Mouse (Mus musculus) E14TG2a.4 (cell line): Measurements from ENCODE around the gene Fam126b.

Experiments
- H3K27me3 ChIP-seq: 2 replicates; pipeline ENCODE4 v1.6.1; 2014; ENCODE audit warnings: low read length, control low read depth; ENCODE audit not compliant: insufficient read depth
- H3K36me3 ChIP-seq: 2 replicates; pipeline ENCODE4 v1.6.1; 2014; ENCODE audit warnings: low read length, control low read depth; ENCODE audit not compliant: insufficient read depth
- H3K4me1 ChIP-seq: replicated peaks from 2 replicates; pipeline ENCODE4 v1.6.1; 2014; ENCODE audit warnings: low read depth, low read length, control low read depth
- H3K4me3 ChIP-seq: replicated peaks from 2 replicates; pipeline ENCODE4 v1.5.1; 2014; ENCODE audit warnings: mild to moderate bottlenecking, low read length
- H3K9me3 ChIP-seq: 2 replicates; pipeline ENCODE4 v1.6.1; 2014; ENCODE audit warnings: low read length, control low read depth
- CTCF ChIP-seq: conservative IDR thresholded peaks from 2 replicates; pipeline ENCODE4 v1.5.1; 2014; ENCODE audit warnings: low read length
- NANOG ChIP-seq: IDR thresholded peaks from 2 replicates; pipeline ENCODE4 v1.6.1; 2014; ENCODE audit warnings: borderline replicate concordance, low read length, mixed read lengths
- POU5F1 ChIP-seq: IDR thresholded peaks from 2 replicates; pipeline ENCODE4 v1.6.1; 2014; ENCODE audit warnings: low read length, borderline replicate concordance

Gene Fam126b

DNA sequence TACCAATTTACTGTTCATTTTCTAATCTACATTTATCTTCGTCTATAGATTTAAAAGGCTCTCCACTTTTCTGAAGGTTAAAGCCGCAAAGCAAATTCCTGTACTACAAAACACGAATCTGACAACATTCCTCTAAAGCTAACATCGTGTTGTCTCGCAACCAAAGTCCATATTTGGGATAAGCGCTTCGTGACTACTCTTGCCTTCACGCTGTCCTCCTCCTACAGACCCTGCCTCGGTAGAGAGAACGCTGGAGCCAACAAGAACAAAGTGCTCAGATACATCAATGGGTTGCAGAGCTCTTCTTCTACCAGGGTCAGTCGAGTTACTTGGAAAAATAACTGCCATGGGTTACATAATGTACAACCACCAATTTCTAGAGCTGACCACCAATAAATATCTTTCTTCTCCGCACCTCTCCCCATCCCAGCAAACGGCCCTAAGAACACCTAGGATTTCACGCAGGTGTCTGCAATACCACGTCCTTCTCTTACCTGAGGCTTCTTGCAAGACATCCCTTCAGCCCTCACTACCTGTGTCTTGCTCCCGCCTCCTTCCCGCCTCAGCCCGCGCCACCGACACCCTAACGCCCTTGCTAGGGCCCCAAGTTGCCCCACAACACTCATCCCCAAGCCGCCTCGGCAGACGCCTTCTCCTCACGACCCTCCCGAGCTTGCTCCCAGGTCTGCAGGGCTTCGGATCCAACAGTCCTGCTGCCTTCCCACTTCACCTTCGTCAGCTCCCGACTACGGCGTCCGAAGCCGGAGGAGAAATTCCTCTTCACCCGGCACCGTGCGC lies 551 bp downstream of the Fam126b start:
- no peaks in the 10 kb centered on the region for H3K36me3 ChIP-seq
- H3K4me3 ChIP-seq, result peak overlapping the region; percentile 95
- H3K4me1 ChIP-seq, result peaks cover 17% of the 10 kb centered on the region
- TF ChIP-seq NANOG (no peak), CTCF (no peak), POU5F1 (no peak)
- no peaks in the 10 kb centered on the region for H3K9me3 ChIP-seq
- H3K27me3 ChIP-seq, result no peaks in the 10 kb centered on the region

- no peaks in the 10 kb centered on the region for H3K36me3 ChIP-seq
- no peaks in the 10 kb centered on the region for H3K27me3 ChIP-seq
- H3K9me3 ChIP-seq, result no peaks in the 10 kb centered on the region
- no peak for TF ChIP-seq CTCF
- no peak for TF ChIP-seq POU5F1
- TF ChIP-seq NANOG, result no peak
- H3K4me3 ChIP-seq, result no peak overlapping the region
- peaks cover 16% of the 10 kb centered on the region for H3K4me1 ChIP-seq
Observed at GRCm38 (mm10) chr1:58584271-58584670, 1.9 kb downstream of the Fam126b start.

DNA sequence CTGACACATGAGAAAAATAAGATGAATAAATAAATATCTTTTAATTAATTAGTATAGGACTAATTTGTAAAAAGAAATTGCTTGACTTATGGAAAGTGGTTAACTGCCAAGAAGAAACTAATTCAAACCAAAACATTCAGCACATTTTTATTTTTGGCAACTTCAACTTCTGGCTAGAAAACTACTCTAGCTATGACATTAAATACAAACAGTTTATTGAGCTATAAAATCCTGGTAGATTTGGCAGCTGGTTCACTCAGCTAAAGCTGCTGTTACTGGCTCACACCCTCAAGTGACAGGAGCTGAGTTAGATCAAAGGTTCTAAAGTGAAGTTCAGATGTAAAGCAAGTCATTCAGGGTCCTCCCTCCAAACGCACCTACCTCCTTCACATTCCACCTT lies 3.5 kb downstream of the Fam126b start:
- TF ChIP-seq POU5F1, result no peak
- TF ChIP-seq CTCF, result no peak
- Histone ChIP-seq H3K4me3 (no peak overlapping the region), H3K27me3 (no peaks in the 10 kb centered on the region)

DNA sequence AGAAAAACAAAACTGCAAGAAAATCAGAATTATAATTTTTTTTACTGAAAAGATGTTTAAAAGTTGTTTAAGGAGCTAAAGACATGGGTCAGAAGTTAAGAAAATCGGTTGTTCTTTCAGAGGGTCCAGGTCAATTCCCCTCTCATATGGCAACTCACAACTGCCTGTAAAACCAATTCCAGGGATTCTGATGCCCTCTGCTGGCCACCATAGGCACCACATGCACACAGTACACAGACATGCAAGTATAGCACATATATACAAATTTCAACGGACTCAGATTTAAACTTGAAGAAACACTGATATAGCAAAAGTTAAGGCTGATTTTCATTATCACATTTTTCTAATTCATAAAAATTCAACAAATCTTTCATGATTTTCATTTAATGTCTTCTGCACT lies 6.9 kb downstream of the Fam126b start:
- TF ChIP-seq CTCF, result peak; percentile 93
- TF ChIP-seq NANOG, result no peak
- Histone ChIP-seq H3K36me3 (no peaks in the 10 kb centered on the region), H3K4me1 (no peaks in the 10 kb centered on the region), H3K9me3 (no peaks in the 10 kb centered on the region), H3K4me3 (no peak overlapping the region), H3K27me3 (no peaks in the 10 kb centered on the region)

More for the DNA sequence above, 3.5 kb downstream of the Fam126b start:
- H3K36me3 ChIP-seq, result no peaks in the 10 kb centered on the region
- no peaks in the 10 kb centered on the region for H3K9me3 ChIP-seq
- peaks cover 16% of the 10 kb centered on the region for H3K4me1 ChIP-seq

GRCm38 (mm10) chr1:58570437-58570836 lies 15.7 kb downstream of the Fam126b start:
- no peaks in the 10 kb centered on the region for H3K27me3 ChIP-seq
- no peaks in the 10 kb centered on the region for H3K36me3 ChIP-seq
- H3K4me1 ChIP-seq, result peaks cover 23% of the 10 kb centered on the region
- no peaks in the 10 kb centered on the region for H3K9me3 ChIP-seq
- H3K4me3 ChIP-seq, result no peak overlapping the region
- TF ChIP-seq CTCF (no peak), POU5F1 (peak; percentile 82; the same call in 1 of the 2 replicates)

- no peak overlapping the region for H3K4me3 ChIP-seq
- no peaks in the 10 kb centered on the region for H3K27me3 ChIP-seq
- no peaks in the 10 kb centered on the region for H3K9me3 ChIP-seq
- peaks cover 4% of the 10 kb centered on the region; the same call in 1 of the 2 replicates for H3K36me3 ChIP-seq
- H3K4me1 ChIP-seq, result peaks cover 23% of the 10 kb centered on the region
- TF ChIP-seq CTCF, result no peak
- TF ChIP-seq NANOG, result no peak
Observed at GRCm38 (mm10) chr1:58568456-58569130, 17.5 kb downstream of the Fam126b start.

DNA sequence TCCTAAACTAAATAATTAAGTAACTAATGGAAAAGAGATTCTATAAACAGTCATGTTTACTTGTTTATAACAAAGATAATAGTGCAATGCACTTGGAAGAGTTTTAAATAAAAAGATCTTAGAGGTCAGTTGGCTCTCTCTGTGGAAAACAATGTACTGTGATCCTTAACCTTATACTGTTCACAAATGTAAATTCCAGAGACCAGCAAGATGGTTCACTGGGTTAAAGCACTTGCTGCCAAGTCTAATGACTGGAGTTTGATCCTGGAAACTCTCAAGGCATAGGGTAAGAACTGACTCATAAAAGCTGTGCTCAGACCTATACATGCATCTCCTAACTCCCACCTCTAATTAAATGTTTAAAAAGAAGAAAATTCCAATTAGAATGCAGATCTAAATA lies 19.5 kb downstream of the Fam126b start:
- Histone ChIP-seq H3K27me3 (no peaks in the 10 kb centered on the region), H3K4me3 (no peak overlapping the region), H3K4me1 (peaks cover 23% of the 10 kb centered on the region), H3K36me3 (peaks cover 11% of the 10 kb centered on the region), H3K9me3 (no peaks in the 10 kb centered on the region)
- TF ChIP-seq NANOG (no peak), CTCF (no peak), POU5F1 (no peak)

DNA sequence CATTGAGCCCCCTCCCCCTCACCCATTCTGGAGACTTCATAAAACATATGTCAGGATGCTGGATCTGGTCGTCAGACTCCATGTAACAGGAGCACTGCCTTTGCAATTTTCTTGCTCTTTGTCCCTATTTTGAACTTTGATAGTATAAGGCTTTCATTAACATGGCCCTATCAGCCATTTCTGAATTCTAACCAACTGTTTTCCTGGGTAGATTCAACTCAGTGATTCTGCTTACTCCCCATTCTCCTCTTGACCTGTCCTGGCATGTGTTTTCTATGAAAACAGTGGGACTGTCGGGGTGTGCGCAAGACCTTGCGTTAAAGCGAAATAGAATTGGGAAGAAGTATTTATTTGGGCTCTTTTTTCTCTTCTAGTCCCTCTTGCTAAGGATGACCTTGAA lies 21.1 kb downstream of the Fam126b start:
- no peaks in the 10 kb centered on the region for H3K9me3 ChIP-seq
- TF ChIP-seq CTCF, result no peak
- no peak overlapping the region for H3K4me3 ChIP-seq
- peaks cover 14% of the 10 kb centered on the region for H3K36me3 ChIP-seq
- no peaks in the 10 kb centered on the region for H3K27me3 ChIP-seq
- H3K4me1 ChIP-seq, result peaks cover 10% of the 10 kb centered on the region

DNA sequence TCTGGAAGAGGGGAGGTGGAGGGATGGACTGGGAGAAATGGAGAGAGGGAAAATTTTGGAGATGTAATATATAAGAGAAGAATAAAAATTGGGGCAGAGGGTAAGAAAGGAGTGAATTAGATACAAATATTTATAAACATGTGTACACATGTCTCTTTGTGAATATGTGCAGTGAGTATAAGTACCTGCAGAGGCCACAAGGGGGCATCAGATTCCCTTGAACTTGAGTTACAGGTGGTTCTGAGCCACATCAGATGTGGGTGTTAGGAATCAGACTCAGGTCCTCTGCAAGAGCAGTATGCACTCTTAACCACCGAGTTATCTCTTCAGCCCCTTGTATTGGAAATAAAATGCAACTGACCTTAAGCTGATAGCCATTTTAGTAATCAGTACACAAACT lies 23.7 kb downstream of the Fam126b start:
- H3K36me3 ChIP-seq, result peaks cover 20% of the 10 kb centered on the region
- no peaks in the 10 kb centered on the region for H3K27me3 ChIP-seq
- H3K4me1 ChIP-seq, result no peaks in the 10 kb centered on the region
- no peaks in the 10 kb centered on the region for H3K9me3 ChIP-seq
- TF ChIP-seq NANOG (no peak), CTCF (peak; percentile 90), POU5F1 (no peak)
- H3K4me3 ChIP-seq, result no peak overlapping the region
